Comparison of ENCODE assay signal across 13 mouse cellular contexts in genomic region chr17:25755627-25756377, GRCm38 (mm10). TPM values are rescaled to one million over a fixed set of nuclear protein-coding genes. Genes with fewer than 3 reads are reported as not detected.
DNase-seq lines count a peak whose midpoint lies in the region; ATAC-seq and TF ChIP-seq lines count a peak whose summit lies in the region.
"Had no signal": no experiment of that assay in that cellular context is flagged by ENCODE, and none has a peak within 500 bp of the region (broad histone marks: within the 10 kb centered on the region; RNA-seq: fewer than 3 reads in every experiment).

No protein-coding gene starts in this region.

- no peak overlapping the region for H3K9ac ChIP-seq in kidney, embryonic 14.5 days (ENCODE audit: low read depth, low read length)
- 0 out of 2 replicates have a peak overlapping the region, but pooled peaks have one; percentile 25 for H3K9ac ChIP-seq in limb, embryonic 14.5 days (ENCODE audit: low read depth, low read length, severe bottlenecking)
- H3K9ac ChIP-seq in forebrain, embryonic 16.5 days (replicated peaks; ENCODE audit: low read depth, low read length), result no peak overlapping the region
- H3K9ac ChIP-seq: forebrain, postnatal 0 days; hindbrain, embryonic 15.5 days had no signal

- H3K4me3 ChIP-seq in kidney, embryonic 14.5 days (ENCODE audit: low read length), result no peak overlapping the region
- peak overlapping the region; percentile 39; the same call in 1 of the 2 replicates for H3K4me3 ChIP-seq in E14TG2a.4 (replicated peaks; ENCODE audit: low read length)
- no peak overlapping the region for H3K4me3 ChIP-seq in limb, embryonic 14.5 days (replicated peaks; ENCODE audit: low read length)
- no peak overlapping the region for H3K4me3 ChIP-seq in forebrain, embryonic 16.5 days (replicated peaks; ENCODE audit: low read length)
- H3K4me3 ChIP-seq: hindbrain, embryonic 15.5 days had no signal

- no peak for TF ChIP-seq CTCF in E14TG2a.4 (conservative IDR thresholded peaks at IDR 0.05; ENCODE audit: low read length)

- H3K27me3 ChIP-seq in kidney, embryonic 14.5 days (ENCODE audit: control insufficient read depth, insufficient read depth, low read length), result no peaks in the 10 kb centered on the region
- H3K27me3 ChIP-seq in E14TG2a.4 (ENCODE audit: insufficient read depth, low read length), result 0 out of 2 replicates have a peak, but pooled peaks cover 4% of the 10 kb centered on the region
- H3K27me3 ChIP-seq in limb, embryonic 14.5 days (ENCODE audit: control insufficient read depth, insufficient read depth, low read length), result no peaks in the 10 kb centered on the region
- no peaks in the 10 kb centered on the region for H3K27me3 ChIP-seq in forebrain, embryonic 16.5 days (replicated peaks; ENCODE audit: control insufficient read depth, insufficient read depth, low read length)
- H3K27me3 ChIP-seq: hindbrain, embryonic 15.5 days had no signal

- no peak overlapping the region for H3K4me2 ChIP-seq in kidney, embryonic 14.5 days (replicated peaks; ENCODE audit: low read depth, low read length)
- H3K4me2 ChIP-seq in limb, embryonic 14.5 days (replicated peaks; ENCODE audit: low read depth, low read length, severe bottlenecking), result no peak overlapping the region
- no peak overlapping the region for H3K4me2 ChIP-seq in forebrain, embryonic 16.5 days (ENCODE audit: low read length)
- H3K4me2 ChIP-seq: hindbrain, embryonic 15.5 days had no signal

- DNase-seq in kidney, adult 9 months, result no peak
- DNase-seq in ZHBTc4 (ENCODE audit: low read depth, low spot score), result peak; percentile 70
- no peak for DNase-seq in limb, embryonic 14.5 days (ENCODE audit: low spot score)
- no peak for DNase-seq in gastrocnemius, adult 18-20 months (ENCODE audit: low spot score)
- DNase-seq: forebrain, postnatal 0 days; left cerebral cortex, postnatal 4 days; thymus, postnatal 14 days had no signal

- no peaks in the 10 kb centered on the region; the same call in 1 of the 2 replicates for H3K4me1 ChIP-seq in kidney, embryonic 14.5 days (ENCODE audit: control insufficient read depth, insufficient read depth, low read length)
- peaks cover 91% of the 10 kb centered on the region for H3K4me1 ChIP-seq in E14TG2a.4 (replicated peaks; ENCODE audit: low read depth, low read length)
- no peaks in the 10 kb centered on the region for H3K4me1 ChIP-seq in limb, embryonic 14.5 days (ENCODE audit: control insufficient read depth, insufficient read depth, low read length)
- H3K4me1 ChIP-seq in forebrain, embryonic 16.5 days (replicated peaks; ENCODE audit: control insufficient read depth, insufficient read depth, low read length), result no peaks in the 10 kb centered on the region

- peak; percentile 58 for ATAC-seq in kidney, embryonic 14.5 days (ENCODE audit: low FRiP score, low TSS enrichment)
- ATAC-seq in limb, embryonic 14.5 days (ENCODE audit: low FRiP score, low read depth), result no peak
- no peak for ATAC-seq in forebrain, embryonic 16.5 days
- ATAC-seq: forebrain, postnatal 0 days had no signal

- H3K9me3 ChIP-seq in kidney, embryonic 14.5 days (ENCODE audit: control insufficient read depth, low read length), result no peaks in the 10 kb centered on the region
- no peaks in the 10 kb centered on the region for H3K9me3 ChIP-seq in E14TG2a.4 (ENCODE audit: low read length)
- no peaks in the 10 kb centered on the region for H3K9me3 ChIP-seq in limb, embryonic 14.5 days (ENCODE audit: control insufficient read depth, low read length)
- H3K9me3 ChIP-seq in forebrain, embryonic 16.5 days (ENCODE audit: control insufficient read depth, low read length), result no peaks in the 10 kb centered on the region
- H3K9me3 ChIP-seq: G1E; hindbrain, embryonic 15.5 days had no signal

- H3K36me3 ChIP-seq in kidney, embryonic 14.5 days (ENCODE audit: control insufficient read depth, insufficient read depth, low read length), result no peaks in the 10 kb centered on the region
- H3K36me3 ChIP-seq in E14TG2a.4 (ENCODE audit: insufficient read depth, low read length), result no peaks in the 10 kb centered on the region
- H3K36me3 ChIP-seq in limb, embryonic 14.5 days (ENCODE audit: control insufficient read depth, insufficient read depth, low read length), result no peaks in the 10 kb centered on the region
- H3K36me3 ChIP-seq in forebrain, embryonic 16.5 days (ENCODE audit: control insufficient read depth, insufficient read depth), result no peaks in the 10 kb centered on the region
- H3K36me3 ChIP-seq: G1E; hindbrain, embryonic 15.5 days had no signal

- 28% methylated on average over 4 of the region's 4 CpGs for WGBS in kidney, embryonic 14.5 days
- 23% methylated on average over 4 of the region's 4 CpGs for WGBS in limb, embryonic 14.5 days
- 79% methylated on average over 4 of the region's 4 CpGs for WGBS in forebrain, embryonic 16.5 days

- no peak overlapping the region for H3K27ac ChIP-seq in kidney, embryonic 14.5 days (ENCODE audit: low read depth, low read length)
- H3K27ac ChIP-seq in limb, embryonic 14.5 days (replicated peaks; ENCODE audit: low read depth, low read length), result no peak overlapping the region
- H3K27ac ChIP-seq in forebrain, embryonic 16.5 days (ENCODE audit: low read length), result no peak overlapping the region
- H3K27ac ChIP-seq: hindbrain, embryonic 15.5 days had no signal

- TF ChIP-seq POLR2A in limb, embryonic 14.5 days (IDR thresholded peaks at IDR 0.05; ENCODE audit: borderline replicate concordance, extremely low read depth, insufficient read depth, insufficient read length), result no peak

RNA-seq across cellular contexts. Expression of gene Msln, which starts 1.6 kb away (rescaled TPM):
- polyA plus RNA-seq in kidney, embryonic 14.5 days (2014; fragmentation: Nextera tagmentation; extraction: Ambion mirVana), result 2.6 and 3.3 TPM in 2 replicates
- polyA plus RNA-seq in limb, embryonic 14.5 days (2012; rRNA removed), result 0.23 and 5.5 TPM in 2 replicates
- polyA plus RNA-seq in limb, embryonic 14.5 days (2014; fragmentation: Nextera tagmentation; extraction: Ambion mirVana), result 0.37 and 0.95 TPM in 2 replicates
- under 1 TPM; 0.26 to 0.46 TPM for total RNA-seq in gastrocnemius, adult 18-20 months (2021)
- 0.27 and 0.85 TPM in 2 replicates for polyA plus RNA-seq in forebrain, embryonic 16.5 days (2015; fragmentation: Nextera tagmentation; extraction: Ambion mirVana)
- total RNA-seq: granulocyte monocyte progenitor cell, adult 5-6 weeks had no signal
- polyA plus RNA-seq: G1E; hindbrain, embryonic 15.5 days had no signal

RNA-seq across cellular contexts. Expression of gene Narfl, which starts 17.8 kb away (rescaled TPM):
- 25.3 and 27.3 TPM in 2 replicates for polyA plus RNA-seq in kidney, embryonic 14.5 days (2014; fragmentation: Nextera tagmentation; extraction: Ambion mirVana)
- 24.9 and 26.0 TPM in 2 replicates for polyA plus RNA-seq in limb, embryonic 14.5 days (2012; rRNA removed)
- 24.2 and 26.1 TPM in 2 replicates for polyA plus RNA-seq in limb, embryonic 14.5 days (2014; fragmentation: Nextera tagmentation; extraction: Ambion mirVana)
- 10 to 100 TPM; 27.3 to 29.2 TPM for total RNA-seq in gastrocnemius, adult 18-20 months (2021)
- polyA plus RNA-seq in forebrain, embryonic 16.5 days (2015; fragmentation: Nextera tagmentation; extraction: Ambion mirVana), result 33.1 and 34.9 TPM in 2 replicates

RNA-seq across cellular contexts. Expression of gene Mslnl, which starts 20.0 kb away (rescaled TPM):
- polyA plus RNA-seq in kidney, embryonic 14.5 days (2014; fragmentation: Nextera tagmentation; extraction: Ambion mirVana), result not detected in 2 replicates
- polyA plus RNA-seq in limb, embryonic 14.5 days (2012; rRNA removed), result 0.10 and 0.13 TPM in 2 replicates
- 0.10 and 0.22 TPM in 2 replicates for polyA plus RNA-seq in limb, embryonic 14.5 days (2014; fragmentation: Nextera tagmentation; extraction: Ambion mirVana)
- total RNA-seq in gastrocnemius, adult 18-20 months (2021), result not detected
- polyA plus RNA-seq in forebrain, embryonic 16.5 days (2015; fragmentation: Nextera tagmentation; extraction: Ambion mirVana), result 0.17 TPM in 1 of 2 replicates, not detected in the other
- total RNA-seq: G1E; granulocyte monocyte progenitor cell, adult 5-6 weeks; left cerebral cortex, postnatal 4 days had no signal
- polyA plus RNA-seq: forebrain, postnatal 0 days; G1E; hindbrain, embryonic 15.5 days had no signal

RNA-seq across cellular contexts. Expression of gene Rpusd1, which starts 28.3 kb away (rescaled TPM):
- polyA plus RNA-seq in kidney, embryonic 14.5 days (2014; fragmentation: Nextera tagmentation; extraction: Ambion mirVana), result 21.6 and 22.1 TPM in 2 replicates
- polyA plus RNA-seq in limb, embryonic 14.5 days (2012; rRNA removed), result 48.2 and 71.7 TPM in 2 replicates
- polyA plus RNA-seq in limb, embryonic 14.5 days (2014; fragmentation: Nextera tagmentation; extraction: Ambion mirVana), result 26.1 and 26.6 TPM in 2 replicates
- total RNA-seq in gastrocnemius, adult 18-20 months (2021), result 1 to 10 TPM; 3.5 to 4.2 TPM
- polyA plus RNA-seq in forebrain, embryonic 16.5 days (2015; fragmentation: Nextera tagmentation; extraction: Ambion mirVana), result 28.1 and 29.1 TPM in 2 replicates

RNA-seq across cellular contexts. Expression of gene Chtf18, which starts 28.6 kb away (rescaled TPM):
- 17.3 and 26.0 TPM in 2 replicates for polyA plus RNA-seq in kidney, embryonic 14.5 days (2014; fragmentation: Nextera tagmentation; extraction: Ambion mirVana)
- 34.5 and 34.6 TPM in 2 replicates for polyA plus RNA-seq in limb, embryonic 14.5 days (2012; rRNA removed)
- polyA plus RNA-seq in limb, embryonic 14.5 days (2014; fragmentation: Nextera tagmentation; extraction: Ambion mirVana), result 14.7 and 16.1 TPM in 2 replicates
- 1 to 10 TPM in 1 of 2 experiments, under 1 TPM in 1; 0.47 to 1.1 TPM for total RNA-seq in gastrocnemius, adult 18-20 months (2021)
- polyA plus RNA-seq in forebrain, embryonic 16.5 days (2015; fragmentation: Nextera tagmentation; extraction: Ambion mirVana), result 12.7 and 13.2 TPM in 2 replicates
